34 mouse cellular contexts compared by ENCODE assay signal in the genomic region with DNA sequence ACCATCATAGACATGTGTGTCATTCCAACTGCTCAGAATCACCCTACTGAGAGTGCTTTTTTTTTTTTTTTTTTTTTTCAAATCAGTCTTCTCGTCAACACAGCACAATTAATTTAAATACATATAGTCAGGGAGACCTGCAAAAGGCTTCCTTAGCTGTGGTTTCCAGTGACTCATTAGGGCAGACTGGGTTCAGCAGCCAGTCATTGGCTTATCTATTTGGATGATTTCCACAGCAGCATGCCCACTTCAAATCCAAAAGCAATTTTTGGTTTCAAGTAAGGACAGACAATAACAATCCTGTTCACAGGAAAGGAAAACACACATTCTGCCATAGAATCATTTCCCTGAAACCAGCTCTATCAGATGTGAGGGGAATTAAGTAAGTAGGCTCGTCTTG. TPM values are rescaled to one million over a fixed set of nuclear protein-coding genes. Genes with fewer than 3 reads are reported as not detected.
DNase-seq lines count a peak whose midpoint lies in the region; ATAC-seq and TF ChIP-seq lines count a peak whose summit lies in the region.
"Had no signal": no experiment of that assay in that cellular context is flagged by ENCODE, and none has a peak within 500 bp of the region (broad histone marks: within the 10 kb centered on the region; RNA-seq: fewer than 3 reads in every experiment).

No protein-coding gene starts in this region.

- no peak for ATAC-seq in stomach, embryonic 16.5 days (ENCODE audit: insufficient read depth, low FRiP score)
- ATAC-seq in stomach, postnatal 0 days (ENCODE audit: low FRiP score, low TSS enrichment): no peak
- ATAC-seq in granulocyte monocyte progenitor cell, adult 5-6 weeks (replicated peaks; ENCODE audit: poor library complexity, severe bottlenecking): peak; percentile 23
- ATAC-seq: forebrain, embryonic 16.5 days; hindbrain, postnatal 0 days; intestine, embryonic 15.5 days; midbrain, embryonic 16.5 days had no signal

- H3K4me3 ChIP-seq in kidney, adult 2 months (ENCODE audit: insufficient read depth, low read depth, low read length): peak overlapping the region; percentile 55; the same call in 1 of the 2 replicates
- no peak overlapping the region for H3K4me3 ChIP-seq in stomach, embryonic 16.5 days (replicated peaks; ENCODE audit: low read length)
- no peak overlapping the region for H3K4me3 ChIP-seq in stomach, postnatal 0 days (ENCODE audit: low read depth, low read length)
- H3K4me3 ChIP-seq: embryonic facial prominence, embryonic 13.5 days; erythroblast, embryonic 14.5 days; gastrocnemius, adult 2 months; heart, adult 2 months; heart, embryonic 12.5 days; hindbrain, embryonic 10.5 days; intestine, embryonic 15.5 days; lung, embryonic 15.5 days; neural tube, embryonic 13.5 days had no signal

- peak overlapping the region; percentile 90 for H3K27ac ChIP-seq in kidney, adult 2 months (ENCODE audit: insufficient read depth, low read depth, low read length)
- peak overlapping the region; percentile 46; the same call in 1 of the 2 replicates for H3K27ac ChIP-seq in stomach, embryonic 16.5 days (ENCODE audit: low read length)
- H3K27ac ChIP-seq in stomach, postnatal 0 days (replicated peaks): no peak overlapping the region
- H3K27ac ChIP-seq: embryonic facial prominence, embryonic 13.5 days; gastrocnemius, adult 2 months; heart, adult 2 months; hindbrain, embryonic 10.5 days; hindbrain, postnatal 0 days; liver, embryonic 14.5 days; neural tube, embryonic 13.5 days had no signal

- no peak for DNase-seq in kidney, adult 2 months
- DNase-seq in kidney, postnatal 36 days: no peak
- DNase-seq in stomach, postnatal 0 days (ENCODE audit: low spot score): no peak
- no peak for DNase-seq in retina, embryonic 14.5 days (ENCODE audit: low spot score)
- no peak for DNase-seq in layer of hippocampus, adult 8-10 months (ENCODE audit: low spot score in 2 of 2)
- DNase-seq: adrenal gland, postnatal 10 days; cerebellum, adult 9-10 months; cerebellum, postnatal 36 days; embryo, embryonic 11 days; gastrocnemius, adult 2 months; gastrocnemius, postnatal 36 days; heart, adult 2 months; heart, postnatal 10 days; kidney, adult 8-10 months; liver had no signal

- 60% methylated on average over 2 of the region's 2 CpGs for WGBS in kidney, adult 2 months
- WGBS in stomach, embryonic 16.5 days: 66% methylated on average over 2 of the region's 2 CpGs
- 44% methylated on average over 2 of the region's 2 CpGs for WGBS in stomach, postnatal 0 days

- no peak overlapping the region for H3K9ac ChIP-seq in stomach, embryonic 16.5 days (ENCODE audit: low read length)
- no peak overlapping the region for H3K9ac ChIP-seq in stomach, postnatal 0 days (ENCODE audit: low read length)
- H3K9ac ChIP-seq: embryonic facial prominence, embryonic 13.5 days; heart, embryonic 12.5 days; intestine, embryonic 15.5 days; liver, embryonic 14.5 days; lung, embryonic 15.5 days; neural tube, embryonic 13.5 days had no signal

- peaks cover 9% of the 10 kb centered on the region; the same call in 1 of the 2 replicates for H3K4me1 ChIP-seq in kidney, adult 2 months (ENCODE audit: control insufficient read depth, insufficient read depth, low read length)
- peaks cover 17% of the 10 kb centered on the region for H3K4me1 ChIP-seq in stomach, embryonic 16.5 days (ENCODE audit: control insufficient read depth, insufficient read depth, low read length)
- H3K4me1 ChIP-seq in stomach, postnatal 0 days (replicated peaks; ENCODE audit: control insufficient read depth, insufficient read depth): no peaks in the 10 kb centered on the region; the same call in 1 of the 2 replicates
- H3K4me1 ChIP-seq: embryonic facial prominence, embryonic 13.5 days; hindbrain, embryonic 10.5 days had no signal

- no peak for TF ChIP-seq EP300 in stomach, postnatal 0 days (optimal IDR thresholded peaks at IDR 0.05)

- no peak for TF ChIP-seq POLR2A in kidney, adult 2 months (IDR thresholded peaks at IDR 0.05; ENCODE audit: low read depth, low read length)

- H3K36me3 ChIP-seq in kidney, adult 2 months (ENCODE audit: control insufficient read depth, insufficient read depth, low read length): peaks cover 1% of the 10 kb centered on the region; the same call in 1 of the 2 replicates
- H3K36me3 ChIP-seq in stomach, embryonic 16.5 days (ENCODE audit: control insufficient read depth, insufficient read depth, low read length): no peaks in the 10 kb centered on the region
- no peaks in the 10 kb centered on the region for H3K36me3 ChIP-seq in stomach, postnatal 0 days (ENCODE audit: control insufficient read depth, insufficient read depth, low read length)
- H3K36me3 ChIP-seq: embryonic facial prominence, embryonic 13.5 days; heart, embryonic 12.5 days; hindbrain, embryonic 10.5 days; intestine, embryonic 15.5 days; lung, embryonic 15.5 days; neural tube, embryonic 13.5 days had no signal

- H3K27me3 ChIP-seq in kidney, adult 2 months (replicated peaks; ENCODE audit: control insufficient read depth, insufficient read depth, low read length): no peaks in the 10 kb centered on the region
- no peaks in the 10 kb centered on the region for H3K27me3 ChIP-seq in stomach, embryonic 16.5 days (ENCODE audit: control insufficient read depth, insufficient read depth, low read length)
- no peaks in the 10 kb centered on the region for H3K27me3 ChIP-seq in stomach, postnatal 0 days (ENCODE audit: control insufficient read depth, insufficient read depth, low read length)
- H3K27me3 ChIP-seq: embryonic facial prominence, embryonic 13.5 days; heart, embryonic 12.5 days; intestine, embryonic 15.5 days; lung, embryonic 15.5 days; neural tube, embryonic 13.5 days had no signal

- TF ChIP-seq CTCF in kidney, adult 2 months (conservative IDR thresholded peaks at IDR 0.05; ENCODE audit: insufficient read depth, insufficient read length, low read depth, low read length): no peak
- no peak for TF ChIP-seq CTCF in stomach, postnatal 0 days (IDR thresholded peaks at IDR 0.05; ENCODE audit: low read depth)

- H3K9me3 ChIP-seq in stomach, embryonic 16.5 days (replicated peaks; ENCODE audit: control insufficient read depth, low read length): no peaks in the 10 kb centered on the region
- no peaks in the 10 kb centered on the region for H3K9me3 ChIP-seq in stomach, postnatal 0 days (ENCODE audit: control insufficient read depth, low read length)
- H3K9me3 ChIP-seq: embryonic facial prominence, embryonic 13.5 days; heart, embryonic 12.5 days; hindbrain, embryonic 10.5 days; intestine, embryonic 15.5 days; lung, embryonic 15.5 days; neural tube, embryonic 13.5 days had no signal

- H3K4me2 ChIP-seq in stomach, embryonic 16.5 days (ENCODE audit: low read depth, low read length): no peak overlapping the region
- no peak overlapping the region for H3K4me2 ChIP-seq in stomach, postnatal 0 days (replicated peaks; ENCODE audit: low read depth)
- H3K4me2 ChIP-seq: embryonic facial prominence, embryonic 13.5 days; heart, embryonic 12.5 days; intestine, embryonic 15.5 days; lung, embryonic 15.5 days; midbrain, embryonic 11.5 days; neural tube, embryonic 13.5 days had no signal

RNA-seq across cellular contexts. Expression of gene Tmem52b, which starts 2.0 kb away (rescaled TPM):
- polyA plus RNA-seq in kidney, adult 2 months (2012; rRNA removed): 124 and 212 TPM in 2 replicates
- polyA plus RNA-seq in stomach, embryonic 16.5 days (2015; fragmentation: Nextera tagmentation; extraction: Ambion mirVana): not detected in 2 replicates
- 0.04 and 0.11 TPM in 2 replicates for polyA plus RNA-seq in stomach, postnatal 0 days (2015; fragmentation: Nextera tagmentation; extraction: Ambion mirVana)
- 0.53 TPM in 1 of 2 replicates, not detected in the other for total RNA-seq in granulocyte monocyte progenitor cell, adult 5-6 weeks (2014; fragmentation: Nextera tagmentation)
- not detected in 2 replicates for total RNA-seq in granulocyte monocyte progenitor cell, adult 5-6 weeks (2017)
- not detected for total RNA-seq in layer of hippocampus, adult 8-10 months (2022)
- total RNA-seq: adrenal gland, postnatal 10 days; gastrocnemius, adult 2 months; gastrocnemius, postnatal 36 days; heart, adult 2 months; heart, postnatal 10 days; layer of hippocampus, postnatal 10 days; left cerebral cortex, adult 18-20 months; left cerebral cortex, postnatal 14 days had no signal
- polyA plus RNA-seq: embryonic facial prominence, embryonic 13.5 days; erythroblast, embryonic 14.5 days; forebrain, embryonic 11.5 days; forebrain, embryonic 16.5 days; heart, adult 2 months; heart, embryonic 12.5 days; hindbrain, embryonic 10.5 days; hindbrain, postnatal 0 days; limb, embryonic 11.5 days; liver, embryonic 14.5 days; midbrain, embryonic 11.5 days; midbrain, embryonic 16.5 days had no signal

RNA-seq across cellular contexts. Expression of gene Olr1, which starts 7.4 kb away (rescaled TPM):
- polyA plus RNA-seq in kidney, adult 2 months (2012; rRNA removed): 0.03 and 0.17 TPM in 2 replicates
- 0.07 and 0.15 TPM in 2 replicates for polyA plus RNA-seq in stomach, embryonic 16.5 days (2015; fragmentation: Nextera tagmentation; extraction: Ambion mirVana)
- polyA plus RNA-seq in stomach, postnatal 0 days (2015; fragmentation: Nextera tagmentation; extraction: Ambion mirVana): 0.08 and 0.22 TPM in 2 replicates
- total RNA-seq in granulocyte monocyte progenitor cell, adult 5-6 weeks (2014; fragmentation: Nextera tagmentation): 15.1 and 18.4 TPM in 2 replicates
- 16.9 and 23.2 TPM in 2 replicates for total RNA-seq in granulocyte monocyte progenitor cell, adult 5-6 weeks (2017)
- total RNA-seq in layer of hippocampus, adult 8-10 months (2022): not detected
- total RNA-seq: gastrocnemius, adult 2 months; gastrocnemius, postnatal 36 days; hindbrain, postnatal 0 days; layer of hippocampus, postnatal 10 days; left cerebral cortex, adult 18-20 months; left cerebral cortex, postnatal 14 days had no signal
- polyA plus RNA-seq: embryonic facial prominence, embryonic 13.5 days; erythroblast, embryonic 14.5 days; forebrain, embryonic 11.5 days; forebrain, embryonic 16.5 days; hindbrain, embryonic 10.5 days; limb, embryonic 11.5 days; midbrain, embryonic 11.5 days; midbrain, embryonic 16.5 days had no signal

RNA-seq across cellular contexts. Expression of gene Gabarapl1, which starts 18.6 kb away (rescaled TPM):
- polyA plus RNA-seq in kidney, adult 2 months (2012; rRNA removed): 648 and 804 TPM in 2 replicates
- 42.8 and 44.6 TPM in 2 replicates for polyA plus RNA-seq in stomach, embryonic 16.5 days (2015; fragmentation: Nextera tagmentation; extraction: Ambion mirVana)
- 45.7 and 46.8 TPM in 2 replicates for polyA plus RNA-seq in stomach, postnatal 0 days (2015; fragmentation: Nextera tagmentation; extraction: Ambion mirVana)
- 37.4 and 45.0 TPM in 2 replicates for total RNA-seq in granulocyte monocyte progenitor cell, adult 5-6 weeks (2014; fragmentation: Nextera tagmentation)
- 39.8 and 76.6 TPM in 2 replicates for total RNA-seq in granulocyte monocyte progenitor cell, adult 5-6 weeks (2017)
- 100 to 1,000 TPM; 665 to 765 (median 700) TPM for total RNA-seq in layer of hippocampus, adult 8-10 months (2022)

Comparison
In these comparisons a context has a peak if more than half of its experiments do, and no peak if none do; other contexts are left out.
1. RNA of gene Tmem52b, which starts 2.0 kb away (polyA plus RNA-seq): 124 to 212 TPM in kidney, adult 2 months; 0.04 to 0.11 TPM in stomach, postnatal 0 days and not detected in stomach, embryonic 16.5 days; every median in the first group is over 100 times any median in the second.
2. RNA of gene Gabarapl1, which starts 18.6 kb away (polyA plus RNA-seq): 648 to 804 TPM in kidney, adult 2 months; 45.7 to 46.8 TPM in stomach, postnatal 0 days and 42.8 to 44.6 TPM in stomach, embryonic 16.5 days; every median in the first group is over 10 times any median in the second.